In genomic region chr13:47505380-47505955, GRCm38 (mm10) we compare ENCODE assay signal across 22 mouse cellular contexts.
"Had no signal": no experiment of that assay in that cellular context is flagged by ENCODE, and none has a peak within 500 bp of the region (broad histone marks: within the 10 kb centered on the region; RNA-seq: fewer than 3 reads in every experiment).

No protein-coding gene starts in this region.

- H3K9ac ChIP-seq: kidney, embryonic 15.5 days; limb, embryonic 13.5 days; liver, embryonic 12.5 days; liver, embryonic 15.5 days; midbrain, embryonic 15.5 days; neural tube, embryonic 13.5 days; stomach, embryonic 15.5 days had no signal

- H3K27ac ChIP-seq: kidney, embryonic 15.5 days; limb, embryonic 10.5 days; limb, embryonic 13.5 days; liver, embryonic 12.5 days; liver, embryonic 15.5 days; midbrain, embryonic 15.5 days; neural tube, embryonic 13.5 days; stomach, embryonic 15.5 days had no signal

- H3K4me1 ChIP-seq: kidney, embryonic 15.5 days; limb, embryonic 10.5 days; limb, embryonic 13.5 days; liver, embryonic 12.5 days; liver, embryonic 15.5 days; midbrain, embryonic 15.5 days; neural tube, embryonic 13.5 days; stomach, embryonic 15.5 days had no signal

- H3K36me3 ChIP-seq: kidney, embryonic 15.5 days; limb, embryonic 10.5 days; limb, embryonic 13.5 days; liver, embryonic 12.5 days; liver, embryonic 15.5 days; midbrain, embryonic 15.5 days; neural tube, embryonic 13.5 days; stomach, embryonic 15.5 days had no signal

- H3K27me3 ChIP-seq: kidney, embryonic 15.5 days; limb, embryonic 13.5 days; liver, embryonic 12.5 days; liver, embryonic 15.5 days; midbrain, embryonic 15.5 days; neural tube, embryonic 13.5 days; stomach, embryonic 15.5 days had no signal

- H3K9me3 ChIP-seq: kidney, embryonic 15.5 days; limb, embryonic 10.5 days; limb, embryonic 13.5 days; liver, embryonic 12.5 days; liver, embryonic 15.5 days; midbrain, embryonic 15.5 days; neural tube, embryonic 13.5 days; stomach, embryonic 15.5 days had no signal

- H3K4me2 ChIP-seq: kidney, embryonic 15.5 days; limb, embryonic 13.5 days; liver, embryonic 12.5 days; liver, embryonic 15.5 days; midbrain, embryonic 11.5 days; midbrain, embryonic 15.5 days; neural tube, embryonic 13.5 days; stomach, embryonic 15.5 days had no signal

- H3K4me3 ChIP-seq: kidney, embryonic 15.5 days; limb, embryonic 10.5 days; limb, embryonic 13.5 days; liver, embryonic 12.5 days; liver, embryonic 15.5 days; midbrain, embryonic 15.5 days; myocyte; neural tube, embryonic 13.5 days; stomach, embryonic 15.5 days had no signal

- ATAC-seq: liver, embryonic 12.5 days; midbrain, embryonic 15.5 days had no signal

- DNase-seq: kidney, postnatal 10 days; kidney, postnatal 36 days; layer of hippocampus, postnatal 36 days; liver; lung, adult 18-20 months; lung, postnatal 14 days; lung, postnatal 4 days; retina, postnatal 1 day; right cerebral cortex, postnatal 25 days; spleen, adult 18-20 months; thymus, adult 18-20 months; thymus, postnatal 36 days had no signal
